Mouse (Mus musculus): Measurements from ENCODE around the gene Lix1.

DNA sequence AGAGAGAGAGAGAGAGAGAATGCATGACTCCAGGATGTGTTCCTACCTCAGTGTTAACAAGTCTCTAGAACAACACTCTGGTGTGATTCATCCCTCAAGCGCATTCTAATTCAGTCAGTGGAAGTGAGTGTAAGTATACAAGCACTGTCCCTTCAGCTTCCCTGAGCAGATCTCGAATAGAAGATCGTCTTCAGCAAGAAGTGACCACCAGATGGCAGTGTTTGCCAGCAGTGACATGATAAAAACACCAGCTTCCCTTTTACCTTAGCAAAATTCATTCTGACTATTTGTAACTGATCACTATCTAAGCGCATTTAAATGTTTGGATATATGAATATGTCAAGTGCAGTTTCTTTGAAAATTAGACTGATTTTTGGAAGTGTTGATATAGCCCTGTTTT lies 8.1 kb upstream of the Lix1 start:
- TF ChIP-seq CTCF (IDR thresholded peaks at IDR 0.05; ENCODE audit: extremely low read depth, insufficient read depth, insufficient read length, insufficient replicate concordance), result peak; percentile 51; the same call in 1 of the 2 replicates
- TF ChIP-seq POLR2A (IDR thresholded peaks at IDR 0.05; ENCODE audit: low read depth, low read length), result no peak
